Mouse (Mus musculus): ENCODE results near the gene Chchd6.

DNA sequence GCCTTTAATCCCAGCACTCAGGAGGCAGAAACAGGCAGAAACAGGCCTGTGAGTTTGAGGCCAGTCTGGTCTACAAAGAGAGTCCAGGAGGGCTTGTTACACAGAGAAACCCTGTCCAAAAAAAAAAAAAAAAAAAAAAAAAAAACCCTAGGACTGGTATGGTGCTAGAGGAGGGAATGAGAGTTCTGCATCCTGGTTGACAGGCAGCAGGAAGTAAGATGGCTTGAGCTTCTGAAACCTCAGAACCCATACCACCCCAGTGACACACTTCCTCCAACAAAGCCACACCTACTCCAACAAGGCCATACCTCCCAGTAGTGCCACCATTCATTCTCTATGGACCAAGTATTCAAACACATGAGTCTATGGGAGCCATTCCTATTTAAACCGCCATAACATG lies 1.1 kb upstream of the Chchd6 start:
- TF ChIP-seq CTCF (IDR thresholded peaks at IDR 0.05; ENCODE audit: low read depth) (no peak), EP300 (IDR thresholded peaks at IDR 0.05; ENCODE audit: low read depth) (no peak)

Data from liver, postnatal 0 days (tissue).